Mouse (Mus musculus) liver, adult 2 months (tissue): ENCODE measurements around the gene Poln. TPM values are rescaled to one million over a fixed set of nuclear protein-coding genes. Genes with fewer than 3 reads are reported as not detected.

Source experiments
- DNase-seq: peaks from one replicate; pipeline ENCODE4 v3.0.0-alpha.2; 2011; ENCODE audit warnings: low read depth, low spot score; ENCODE audit errors: extremely low read depth
- H3K27ac ChIP-seq: fragments of 200-500 bp; replicated peaks from 2 replicates; pipeline ENCODE4 v1.5.1; 2012; ENCODE audit warnings: low read depth, mild to moderate bottlenecking, control low read depth, inconsistent platforms, low read length; ENCODE audit not compliant: insufficient read depth
- H3K27me3 ChIP-seq: fragments of 200-500 bp; 2 replicates; pipeline ENCODE4 v1.6.1; 2012; ENCODE audit warnings: mild to moderate bottlenecking, moderate library complexity, low read length, inconsistent platforms; ENCODE audit not compliant: control insufficient read depth, insufficient read depth
- H3K36me3 ChIP-seq: fragments of 200-500 bp; 2 replicates; pipeline ENCODE4 v1.6.1; 2012; ENCODE audit warnings: low read length, inconsistent platforms; ENCODE audit not compliant: control insufficient read depth, insufficient read depth
- H3K4me1 ChIP-seq: fragments of 200-500 bp; 2 replicates; pipeline ENCODE4 v1.6.1; 2011; ENCODE audit warnings: low read length; ENCODE audit not compliant: control insufficient read depth, insufficient read depth
- H3K4me3 ChIP-seq: fragments of 200-500 bp; 2 replicates; pipeline ENCODE4 v1.5.1; 2011; ENCODE audit warnings: low read depth, mild to moderate bottlenecking, control low read depth, low read length, moderate library complexity; ENCODE audit not compliant: insufficient read depth
- H3K79me2 ChIP-seq: fragments of 200-500 bp; 2 replicates; pipeline ENCODE4 v1.6.1; 2012; ENCODE audit warnings: inconsistent platforms, mild to moderate bottlenecking, low read length, moderate library complexity; ENCODE audit not compliant: control insufficient read depth, insufficient read depth
- H3K9ac ChIP-seq: fragments of 200-500 bp; 2 replicates; pipeline ENCODE4 v1.6.1; 2012; ENCODE audit warnings: low read depth, mild to moderate bottlenecking, control low read depth, inconsistent platforms, low read length
- CTCF ChIP-seq: fragments of 200-500 bp; IDR thresholded peaks from 2 replicates; pipeline ENCODE4 v1.5.1; 2011; ENCODE audit warnings: low read depth, low read length, control low read depth
- POLR2A ChIP-seq: fragments of 200-500 bp; IDR thresholded peaks from 2 replicates; pipeline ENCODE4 v1.6.1; 2011; ENCODE audit warnings: low read length, control low read depth; ENCODE audit not compliant: insufficient read depth; ENCODE audit errors: extremely low read depth
- WGBS: fragments of 180-500 bp; shearing (Covaris S2); methylation state at CpG from one replicate; pipeline ENCODE4 v1.1.7; 2018; 5-methylcytosine and 5-hydroxymethylcytosine counted together
- polyA plus RNA-seq: library from polyadenylated mRNA; depleted of rRNA; stranded (reverse); fragments of >200 nt; gene quantifications from 2 replicates; pipeline ENCODE4 v1.2.3, GENCODE M21; 2012
- total RNA-seq: library from RNA; depleted of rRNA; stranded (reverse); fragments of >200 nt; gene quantifications from 2 replicates; pipeline ENCODE4 v1.2.3, GENCODE M21; 2014

Poln gene
- total and polyA plus RNA-seq, 2 experiments, result not detected

- Histone ChIP-seq H3K27ac (no peak overlapping the region), H3K4me3 (no peak overlapping the region), H3K36me3 (no peaks in the 10 kb centered on the region), H3K4me1 (no peaks in the 10 kb centered on the region), H3K79me2 (no peaks in the 10 kb centered on the region), H3K9ac (no peak overlapping the region), H3K27me3 (no peaks in the 10 kb centered on the region)
- WGBS, result 82% methylated on average over 2 of the region's 2 CpGs
- no peak for DNase-seq
- TF ChIP-seq CTCF (no peak), POLR2A (no peak)
Observed at GRCm38 (mm10) chr5:34093021-34093420, 76.2 kb downstream of the Poln start.

GRCm38 (mm10) chr5:34032520-34032919, 136.7 kb downstream of the Poln start:
- no peak for DNase-seq
- 62% methylated on average over 3 of the region's 3 CpGs for WGBS
- Histone ChIP-seq H3K27ac (no peak overlapping the region), H3K79me2 (no peaks in the 10 kb centered on the region), H3K9ac (no peak overlapping the region), H3K4me1 (no peaks in the 10 kb centered on the region), H3K4me3 (no peak overlapping the region), H3K36me3 (no peaks in the 10 kb centered on the region), H3K27me3 (no peaks in the 10 kb centered on the region)
- TF ChIP-seq CTCF, result no peak
- TF ChIP-seq POLR2A, result no peak

GRCm38 (mm10) chr5:34031022-34031421, 138.2 kb downstream of the Poln start:
- WGBS, result 67% methylated on average over 6 of the region's 6 CpGs
- Histone ChIP-seq H3K9ac (no peak overlapping the region), H3K27ac (no peak overlapping the region), H3K4me3 (no peak overlapping the region), H3K27me3 (no peaks in the 10 kb centered on the region), H3K79me2 (no peaks in the 10 kb centered on the region), H3K36me3 (no peaks in the 10 kb centered on the region), H3K4me1 (no peaks in the 10 kb centered on the region)
- TF ChIP-seq CTCF (no peak), POLR2A (no peak)
- DNase-seq, result no peak

DNA sequence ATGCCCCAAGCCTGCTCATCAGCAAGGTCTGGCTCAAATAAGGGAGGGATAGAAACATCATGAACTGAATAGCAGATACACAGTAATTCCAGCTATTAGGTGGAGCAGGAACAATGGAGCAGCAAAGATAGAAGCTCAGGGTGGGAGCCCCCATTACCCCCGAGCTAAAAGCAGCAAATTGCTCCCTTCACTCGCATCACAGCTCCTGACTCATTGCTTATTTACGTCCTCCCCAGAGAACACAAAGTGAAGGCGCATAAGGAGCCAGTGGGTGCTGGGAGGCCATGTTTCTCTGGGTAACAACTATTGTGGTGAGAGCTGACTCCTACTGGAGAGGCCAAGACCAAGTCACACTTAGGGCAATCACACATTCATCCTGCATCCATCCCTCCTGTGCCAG, 139.1 kb downstream of the Poln start:
- DNase-seq, result no peak
- Histone ChIP-seq H3K36me3 (no peaks in the 10 kb centered on the region), H3K27ac (no peak overlapping the region), H3K9ac (no peak overlapping the region), H3K4me1 (no peaks in the 10 kb centered on the region), H3K4me3 (no peak overlapping the region), H3K79me2 (no peaks in the 10 kb centered on the region), H3K27me3 (no peaks in the 10 kb centered on the region)
- no peak for TF ChIP-seq POLR2A
- 76% methylated on average over 4 of the region's 4 CpGs for WGBS

- no peaks in the 10 kb centered on the region for H3K27me3 ChIP-seq
- WGBS, result 82% methylated on average over 4 of the region's 4 CpGs
- no peak for TF ChIP-seq POLR2A
- no peak for TF ChIP-seq CTCF
- no peak overlapping the region for H3K4me3 ChIP-seq
- no peaks in the 10 kb centered on the region for H3K36me3 ChIP-seq
- no peak for DNase-seq
- H3K79me2 ChIP-seq, result no peaks in the 10 kb centered on the region
- H3K4me1 ChIP-seq, result no peaks in the 10 kb centered on the region
- H3K9ac ChIP-seq, result no peak overlapping the region
- no peak overlapping the region for H3K27ac ChIP-seq
Observed at GRCm38 (mm10) chr5:34018968-34019367, 150.3 kb downstream of the Poln start.

GRCm38 (mm10) chr5:34014652-34015051, 154.6 kb downstream of the Poln start:
- TF ChIP-seq POLR2A (no peak), CTCF (no peak)
- WGBS, result 66% methylated on average over 1 of the region's 1 CpGs

More at GRCm38 (mm10) chr5:34014652-34015051, 154.6 kb downstream of the Poln start:
- DNase-seq, result no peak
- no peak overlapping the region for H3K4me3 ChIP-seq
- no peaks in the 10 kb centered on the region for H3K36me3 ChIP-seq
- H3K27me3 ChIP-seq, result no peaks in the 10 kb centered on the region
- H3K27ac ChIP-seq, result no peak overlapping the region
- no peaks in the 10 kb centered on the region for H3K79me2 ChIP-seq
- no peak overlapping the region for H3K9ac ChIP-seq
- no peaks in the 10 kb centered on the region for H3K4me1 ChIP-seq
